Mouse (Mus musculus) limb, embryonic 10.5 days (tissue): ENCODE results near the gene Enpp1. TPM values are rescaled to one million over a fixed set of nuclear protein-coding genes. Genes with fewer than 3 reads are reported as not detected.

Source experiments
- DNase-seq: peaks from one replicate; pipeline ENCODE4 v3.0.0-alpha.2; 2017; ENCODE audit warnings: low spot score
- H3K27ac ChIP-seq: fragments of 300-500 bp; sonication (generic); 2 replicates; pipeline ENCODE4 v1.5.1; 2016; ENCODE audit warnings: mild to moderate bottlenecking
- H3K27me3 ChIP-seq: fragments of 300-500 bp; sonication (generic); 2 replicates; pipeline ENCODE4 v1.6.1; 2016; ENCODE audit warnings: low read depth, mild to moderate bottlenecking; ENCODE audit not compliant: poor library complexity, severe bottlenecking
- H3K36me3 ChIP-seq: fragments of 300-500 bp; sonication (generic); 2 replicates; pipeline ENCODE4 v1.6.1; 2016; ENCODE audit warnings: mild to moderate bottlenecking, moderate library complexity
- H3K4me1 ChIP-seq: fragments of 300-500 bp; sonication (generic); 2 replicates; pipeline ENCODE4 v1.6.1; 2016
- H3K4me3 ChIP-seq: fragments of 300-500 bp; sonication (generic); 2 replicates; pipeline ENCODE4 v1.5.1; 2016; ENCODE audit warnings: mild to moderate bottlenecking, moderate library complexity
- H3K9me3 ChIP-seq: fragments of 300-500 bp; sonication (generic); replicated peaks from 2 replicates; pipeline ENCODE4 v1.6.1; 2016; ENCODE audit warnings: mild to moderate bottlenecking
- WGBS: fragments of 180-500 bp; shearing (Covaris S2); methylation state at CpG from one replicate; pipeline ENCODE4 v1.1.7; 2016; 5-methylcytosine and 5-hydroxymethylcytosine counted together
- polyA plus RNA-seq: library from polyadenylated mRNA; unstranded; fragments of >200 nt; fragmentation: Nextera tagmentation; extraction: Ambion mirVana; gene quantifications from 2 replicates; pipeline ENCODE4 v1.2.1, GENCODE M21; 2016

The Enpp1 gene
- polyA plus RNA-seq, 1 experiment from 2014 or later = 1.1 TPM

- no peaks in the 10 kb centered on the region for H3K27me3 ChIP-seq
- DNase-seq = no peak
- H3K36me3 ChIP-seq = peaks cover 5% of the 10 kb centered on the region; the same call in 1 of the 2 replicates
- H3K4me3 ChIP-seq = peak overlapping the region; percentile 76; the same call in 1 of the 2 replicates
- peaks cover 44% of the 10 kb centered on the region for H3K4me1 ChIP-seq
- no peaks in the 10 kb centered on the region for H3K9me3 ChIP-seq
- peak overlapping the region; percentile 94; the same call in 1 of the 2 replicates for H3K27ac ChIP-seq
- WGBS = 67% methylated on average over 7 of the region's 7 CpGs
Observed at GRCm38 (mm10) chr10:24596869-24597339, 115.1 kb downstream of the Enpp1 start.

- Histone ChIP-seq H3K4me3 (peak overlapping the region; percentile 76), H3K27me3 (no peaks in the 10 kb centered on the region), H3K36me3 (peaks cover 5% of the 10 kb centered on the region; the same call in 1 of the 2 replicates), H3K27ac (peak overlapping the region; percentile 94), H3K9me3 (no peaks in the 10 kb centered on the region), H3K4me1 (peaks cover 48% of the 10 kb centered on the region)
- DNase-seq = peak; percentile 41
- WGBS = 18% methylated on average over 31 of the region's 31 CpGs
Observed at GRCm38 (mm10) chr10:24596003-24596868, 115.7 kb downstream of the Enpp1 start.

GRCm38 (mm10) chr10:24595250-24596002, 116.5 kb downstream of the Enpp1 start, which contains the start of gene Ccn2:
Gene Ccn2, plus strand, starts transcription at chr10:24595442.
- under 1% methylated on average over 53 of the region's 53 CpGs for WGBS
- Histone ChIP-seq H3K9me3 (no peaks in the 10 kb centered on the region), H3K36me3 (peaks cover 5% of the 10 kb centered on the region; the same call in 1 of the 2 replicates), H3K27me3 (no peaks in the 10 kb centered on the region), H3K27ac (peak within 1 kb of the TSS; percentile 94), H3K4me3 (peak within 1 kb of the TSS; percentile 76), H3K4me1 (peaks cover 48% of the 10 kb centered on the region)
- peak; percentile 85 for DNase-seq

- 41% methylated on average over 4 of the region's 4 CpGs for WGBS
- Histone ChIP-seq H3K4me3 (no peak overlapping the region), H3K27me3 (no peaks in the 10 kb centered on the region), H3K9me3 (no peaks in the 10 kb centered on the region), H3K27ac (peak overlapping the region; percentile 94; the same call in 1 of the 2 replicates), H3K36me3 (peaks cover 5% of the 10 kb centered on the region; the same call in 1 of the 2 replicates), H3K4me1 (peaks cover 48% of the 10 kb centered on the region)
- DNase-seq = peak; percentile 58
Observed at GRCm38 (mm10) chr10:24593556-24593955, 118.4 kb downstream of the Enpp1 start.

- peaks cover 5% of the 10 kb centered on the region; the same call in 1 of the 2 replicates for H3K36me3 ChIP-seq
- H3K4me3 ChIP-seq = no peak overlapping the region
- H3K9me3 ChIP-seq = no peaks in the 10 kb centered on the region
- WGBS = 80% methylated on average over 7 of the region's 7 CpGs
- H3K4me1 ChIP-seq = peaks cover 48% of the 10 kb centered on the region
- DNase-seq = no peak
- no peaks in the 10 kb centered on the region for H3K27me3 ChIP-seq
- peak overlapping the region; percentile 94; the same call in 1 of the 2 replicates for H3K27ac ChIP-seq
Observed at GRCm38 (mm10) chr10:24592969-24593368, 119.0 kb downstream of the Enpp1 start.

- H3K27ac ChIP-seq = no peak overlapping the region
- peaks cover 4% of the 10 kb centered on the region; the same call in 1 of the 2 replicates for H3K36me3 ChIP-seq
- WGBS = 76% methylated on average over 2 of the region's 2 CpGs
- no peak for DNase-seq
- H3K27me3 ChIP-seq = no peaks in the 10 kb centered on the region
- H3K9me3 ChIP-seq = no peaks in the 10 kb centered on the region
- H3K4me1 ChIP-seq = peaks cover 48% of the 10 kb centered on the region
- H3K4me3 ChIP-seq = no peak overlapping the region
Observed at GRCm38 (mm10) chr10:24592318-24592717, 119.6 kb downstream of the Enpp1 start.

- H3K9me3 ChIP-seq = no peaks in the 10 kb centered on the region
- H3K4me1 ChIP-seq = peaks cover 42% of the 10 kb centered on the region
- H3K27me3 ChIP-seq = no peaks in the 10 kb centered on the region
- H3K36me3 ChIP-seq = no peaks in the 10 kb centered on the region
- no peak for DNase-seq
- no peak overlapping the region for H3K4me3 ChIP-seq
- H3K27ac ChIP-seq = no peak overlapping the region
- 80% methylated on average over 5 of the region's 5 CpGs for WGBS
Observed at GRCm38 (mm10) chr10:24591741-24592140, 120.2 kb downstream of the Enpp1 start.

GRCm38 (mm10) chr10:24591136-24591535, 120.8 kb downstream of the Enpp1 start:
- H3K27me3 ChIP-seq = no peaks in the 10 kb centered on the region
- no peak overlapping the region for H3K27ac ChIP-seq
- H3K9me3 ChIP-seq = no peaks in the 10 kb centered on the region
- 27% methylated on average over 4 of the region's 4 CpGs for WGBS
- H3K4me1 ChIP-seq = peaks cover 36% of the 10 kb centered on the region
- H3K36me3 ChIP-seq = no peaks in the 10 kb centered on the region
- no peak overlapping the region for H3K4me3 ChIP-seq
- DNase-seq = peak; percentile 85

GRCm38 (mm10) chr10:24590546-24590945, 121.4 kb downstream of the Enpp1 start:
- no peak overlapping the region for H3K27ac ChIP-seq
- H3K36me3 ChIP-seq = no peaks in the 10 kb centered on the region
- DNase-seq = no peak
- no peaks in the 10 kb centered on the region for H3K9me3 ChIP-seq
- H3K4me3 ChIP-seq = no peak overlapping the region
- 70% methylated on average over 4 of the region's 4 CpGs for WGBS
- no peaks in the 10 kb centered on the region for H3K27me3 ChIP-seq
- peaks cover 31% of the 10 kb centered on the region for H3K4me1 ChIP-seq

- no peaks in the 10 kb centered on the region for H3K9me3 ChIP-seq
- H3K27ac ChIP-seq = no peak overlapping the region
- no peaks in the 10 kb centered on the region for H3K27me3 ChIP-seq
- H3K36me3 ChIP-seq = no peaks in the 10 kb centered on the region
- H3K4me1 ChIP-seq = peaks cover 24% of the 10 kb centered on the region
- no peak for DNase-seq
- WGBS = 95% methylated on average over 9 of the region's 9 CpGs
- no peak overlapping the region for H3K4me3 ChIP-seq
Observed at GRCm38 (mm10) chr10:24589238-24589637, 122.7 kb downstream of the Enpp1 start.

- no peak overlapping the region for H3K27ac ChIP-seq
- H3K27me3 ChIP-seq = no peaks in the 10 kb centered on the region
- WGBS = 80% methylated on average over 4 of the region's 4 CpGs
- DNase-seq = no peak
- no peak overlapping the region for H3K4me3 ChIP-seq
- peaks cover 20% of the 10 kb centered on the region for H3K4me1 ChIP-seq
- H3K36me3 ChIP-seq = no peaks in the 10 kb centered on the region
- H3K9me3 ChIP-seq = no peaks in the 10 kb centered on the region
Observed at GRCm38 (mm10) chr10:24588824-24589223, 123.1 kb downstream of the Enpp1 start.
